Mouse (Mus musculus) heart, adult 11 months (tissue): ENCODE results near the gene Apela.
"Not testable (repeated sequence)": the region's sequence is repeated elsewhere in the genome, so short reads cannot be mapped to it uniquely, and the experiment has no call there.

Source experiments
- DNase-seq: peaks from one replicate; pipeline ENCODE4 v3.0.0; 2022

Gene Apela

GRCm38 (mm10) chr8:65018423-65018822 is 18.7 kb downstream of the Apela start, which contains the start of the genes Trim61 and Trim60:
Gene Trim61, minus strand, starts transcription at chr8:65018523.
Gene Trim60, minus strand, starts transcription at chr8:65018584.
- DNase-seq = no peak

GRCm38 (mm10) chr8:65007616-65008015 is 29.5 kb downstream of the Apela start:
- DNase-seq = not testable (repeated sequence)

- peak; percentile 39 for DNase-seq
Observed at GRCm38 (mm10) chr8:64998806-64999365, 38.2 kb downstream of the Apela start.

GRCm38 (mm10) chr8:64987731-64988130 is 49.4 kb downstream of the Apela start, which contains the start of gene Trim75:
Gene Trim75, minus strand, starts transcription at chr8:64987831.
- no peak for DNase-seq

GRCm38 (mm10) chr8:64983150-64983897 is 53.8 kb downstream of the Apela start:
- peak; percentile 85 for DNase-seq
